Mouse (Mus musculus): Measurements from ENCODE around the gene Cdrt4.
A peak's percentile ranks its signal among the peaks of the same experiment; 100 is the strongest.

Gene Cdrt4

DNA sequence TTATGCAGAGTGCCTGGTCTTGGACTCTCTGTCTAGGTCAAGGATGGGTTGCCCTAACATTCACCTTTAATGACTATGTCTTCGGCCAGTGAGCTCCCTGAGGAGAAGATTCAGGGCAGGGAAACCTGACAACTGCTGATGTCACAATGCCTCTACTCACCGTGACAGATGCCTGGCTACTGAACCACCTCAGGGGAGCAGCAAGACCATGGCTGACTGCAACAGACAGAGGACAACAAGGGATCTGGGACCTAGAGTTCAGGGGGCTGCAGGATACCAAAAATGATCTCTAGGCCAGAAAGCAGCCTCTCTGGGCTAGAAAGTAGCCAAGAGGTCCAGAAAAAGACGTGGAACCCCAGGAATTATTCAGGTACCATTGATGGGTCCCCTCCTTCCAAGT lies at the start of gene Cdrt4:
Cdrt4 (plus strand) TSS at position 182 of the 400 bp plus-strand sequence.
- DNase-seq (ENCODE audit: extremely low read depth, low read depth, low spot score) = no peak

DNA sequence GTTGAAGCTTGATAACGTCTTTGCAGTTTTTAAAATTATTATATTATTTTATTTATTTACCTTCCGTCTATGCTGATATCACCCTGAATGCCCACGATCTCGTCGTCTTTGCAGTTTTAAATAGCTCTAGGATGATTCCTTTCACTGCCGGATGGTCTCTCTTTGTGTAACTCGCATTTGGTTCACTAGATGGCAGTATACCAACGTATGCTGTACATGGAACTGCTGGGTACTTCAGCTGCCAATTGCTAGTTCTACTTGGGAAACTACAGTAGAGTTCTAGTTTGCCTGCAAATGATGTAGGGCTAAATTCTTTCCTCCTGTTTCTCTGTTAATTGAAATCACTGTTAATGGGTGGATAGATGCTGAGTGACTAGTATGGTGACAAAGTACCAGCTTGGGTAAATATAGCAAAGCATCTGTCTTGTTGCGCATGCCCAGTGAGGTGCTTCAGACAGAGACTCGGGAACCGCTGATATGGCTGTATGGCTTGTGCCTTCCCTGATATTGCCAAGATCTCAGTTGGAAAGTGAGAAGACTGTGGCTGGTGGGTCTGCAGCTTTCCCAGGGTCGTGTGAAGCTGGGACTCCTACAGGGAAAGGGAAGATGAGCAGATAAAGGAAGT lies 49.2 kb upstream of the Cdrt4 start:
- DNase-seq (ENCODE audit: extremely low read depth, low read depth, low spot score) = no peak

DNA sequence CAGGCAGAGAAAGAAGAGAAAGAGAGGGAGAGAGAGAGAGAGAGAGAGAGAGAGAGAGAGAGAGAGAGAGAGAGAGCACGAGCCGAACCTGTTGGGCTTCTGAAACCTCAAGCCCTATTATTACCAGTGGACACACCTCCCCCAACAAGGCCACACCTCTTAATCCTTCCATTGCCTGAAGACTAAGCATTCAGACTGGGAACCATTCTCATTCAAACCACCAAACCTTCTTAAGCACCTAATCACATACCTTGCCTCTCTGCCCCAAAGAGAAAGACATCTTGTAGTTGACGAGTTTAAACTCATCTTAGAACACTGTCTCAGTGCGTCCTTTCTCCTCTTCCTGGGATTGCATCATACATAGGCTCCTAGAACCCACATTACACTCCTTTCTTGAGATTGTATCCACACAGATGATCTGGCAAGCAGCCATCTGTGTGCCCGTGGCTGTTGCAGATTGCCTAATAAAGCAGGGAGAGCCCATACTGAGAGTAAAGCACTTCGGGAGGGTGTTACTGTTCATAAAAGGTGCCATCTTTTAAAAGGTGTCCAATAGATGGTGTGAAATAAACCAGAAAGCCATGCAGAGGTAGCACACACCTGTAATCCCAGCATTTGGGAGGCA lies 47.0 kb upstream of the Cdrt4 start:
- no peak for DNase-seq (ENCODE audit: extremely low read depth, low read depth, low spot score)

GRCm38 (mm10) chr11:62909720-62910306 lies 41.2 kb upstream of the Cdrt4 start:
- no peak for DNase-seq (ENCODE audit: extremely low read depth, low read depth, low spot score)

DNA sequence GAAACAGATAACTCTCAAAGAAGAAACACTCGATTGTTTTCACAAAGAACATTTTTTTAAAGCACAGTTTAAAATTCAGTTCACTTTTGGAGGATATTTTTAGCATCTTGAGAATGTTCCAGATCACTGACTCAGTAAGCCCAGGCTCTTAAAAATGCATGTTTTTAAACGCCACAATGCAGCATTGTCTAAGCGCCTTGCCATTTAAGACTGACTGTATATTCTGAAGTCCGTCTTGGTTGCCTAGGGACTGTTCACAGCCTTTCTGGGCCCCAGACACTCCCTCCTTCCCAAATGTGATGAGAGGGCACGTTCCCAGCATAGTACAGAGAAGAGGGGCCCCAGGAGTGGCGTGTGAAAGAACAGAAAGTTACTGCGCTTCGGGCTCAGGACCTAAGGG lies 39.6 kb upstream of the Cdrt4 start:
- DNase-seq (ENCODE audit: extremely low read depth, low read depth, low spot score) = no peak

GRCm38 (mm10) chr11:62913141-62913540 lies 37.9 kb upstream of the Cdrt4 start:
- no peak for DNase-seq (ENCODE audit: extremely low read depth, low read depth, low spot score)

DNA sequence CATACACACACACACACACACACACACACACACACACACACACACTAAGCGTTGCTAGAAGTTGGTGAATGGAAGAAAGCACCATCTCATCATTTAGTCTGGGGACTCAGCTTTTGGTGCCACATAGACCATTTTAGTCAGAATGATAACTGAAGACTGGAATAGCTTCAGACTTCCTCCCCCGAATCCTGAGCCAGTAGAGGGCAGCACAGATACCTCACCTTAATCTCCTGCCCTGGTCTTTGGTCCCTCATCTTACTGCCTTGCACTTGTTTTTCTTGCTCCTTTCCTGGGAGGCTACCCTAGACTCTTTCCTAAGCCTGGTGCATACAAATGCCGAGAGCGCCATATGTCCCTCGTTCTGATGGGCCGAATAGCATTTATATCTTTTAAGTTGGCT lies 36.5 kb upstream of the Cdrt4 start:
- DNase-seq (ENCODE audit: extremely low read depth, low read depth, low spot score) = no peak

- no peak for DNase-seq (ENCODE audit: extremely low read depth, low read depth, low spot score)
Measured at GRCm38 (mm10) chr11:62915486-62915885, 35.5 kb upstream of the Cdrt4 start.

GRCm38 (mm10) chr11:62916765-62917164 lies 34.2 kb upstream of the Cdrt4 start:
- no peak for DNase-seq (ENCODE audit: extremely low read depth, low read depth, low spot score)

DNA sequence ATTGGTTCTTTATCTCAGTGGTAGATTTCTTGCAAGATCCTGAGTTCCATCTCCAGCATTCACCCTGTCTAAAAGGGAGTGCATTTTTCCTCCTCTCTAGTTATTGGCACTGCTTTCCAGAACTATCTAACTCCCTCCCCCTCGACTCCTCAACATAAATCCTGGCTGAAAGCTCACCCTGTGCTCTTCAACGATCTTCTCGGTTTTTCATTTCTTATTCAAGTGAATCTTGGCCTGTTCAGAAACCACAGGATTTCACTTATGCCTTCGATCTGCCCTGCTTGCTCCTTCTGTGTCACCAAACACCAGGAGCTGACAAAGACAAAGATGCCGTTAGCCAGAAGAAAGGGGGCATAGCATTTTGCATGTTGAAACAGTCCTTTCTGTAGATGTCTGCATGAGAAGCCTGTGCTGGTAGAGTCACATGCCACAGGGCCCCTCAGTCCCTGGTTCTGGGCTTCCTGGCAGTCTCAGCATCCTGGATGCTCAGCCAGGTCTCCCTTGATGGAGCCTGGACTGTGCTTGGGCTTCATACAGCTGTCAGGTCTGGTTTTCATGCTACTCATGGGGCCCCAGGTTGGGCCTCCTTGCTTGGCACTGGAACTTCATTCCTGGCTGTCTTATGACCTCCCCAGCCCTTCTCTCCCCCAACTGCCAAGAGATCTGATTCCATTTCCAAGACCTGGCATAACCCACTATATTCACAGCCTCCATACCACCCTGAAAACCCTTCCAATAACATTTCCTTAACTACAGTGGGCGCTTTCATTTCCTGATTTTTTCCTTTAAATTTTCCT lies 30.8 kb upstream of the Cdrt4 start:
- no peak for DNase-seq (ENCODE audit: extremely low read depth, low read depth, low spot score)

DNA sequence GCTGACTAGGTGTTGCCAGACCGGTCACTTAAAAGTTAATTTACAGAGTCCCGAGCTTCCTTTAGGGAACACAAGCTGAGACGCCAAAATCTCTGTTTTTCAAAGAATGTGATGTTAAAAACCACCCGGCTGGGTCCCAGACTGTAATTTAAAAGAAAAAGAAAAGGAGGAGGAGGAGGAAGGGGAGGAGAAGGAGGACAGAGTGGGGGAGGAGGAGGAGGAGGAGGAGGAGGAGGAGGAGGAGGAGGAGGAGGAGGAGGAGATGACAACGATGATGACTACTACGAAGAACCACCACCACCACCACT lies 30.3 kb upstream of the Cdrt4 start:
- DNase-seq (ENCODE audit: extremely low read depth, low read depth, low spot score) = no peak

- no peak for DNase-seq (ENCODE audit: extremely low read depth, low read depth, low spot score)
Measured at GRCm38 (mm10) chr11:62921052-62921977, 29.7 kb upstream of the Cdrt4 start.

- no peak for DNase-seq (ENCODE audit: extremely low read depth, low read depth, low spot score)
Measured at GRCm38 (mm10) chr11:62924091-62924761, 26.8 kb upstream of the Cdrt4 start.

GRCm38 (mm10) chr11:62929799-62930198 lies 21.2 kb upstream of the Cdrt4 start:
- DNase-seq (ENCODE audit: extremely low read depth, low read depth, low spot score) = no peak

DNA sequence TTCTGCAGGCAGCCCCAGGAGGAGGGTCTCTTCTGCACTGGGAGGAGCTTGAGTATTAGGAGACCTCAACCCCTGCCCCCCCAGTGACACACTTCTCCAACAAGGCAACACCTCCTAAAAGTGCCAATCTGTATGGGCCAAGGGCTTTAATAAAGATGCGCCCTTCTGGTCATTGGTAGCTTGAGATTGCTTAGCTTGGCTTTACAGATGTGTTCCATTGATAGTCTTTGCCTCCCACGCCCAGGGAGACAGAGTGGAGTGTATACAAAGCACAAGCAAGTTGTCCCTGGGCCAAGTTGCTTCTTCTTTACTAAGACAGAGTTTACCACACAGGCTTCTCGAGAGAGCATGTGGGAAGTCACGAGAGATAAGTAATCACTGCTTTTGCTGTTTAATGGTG lies 20.4 kb upstream of the Cdrt4 start:
- DNase-seq (ENCODE audit: extremely low read depth, low read depth, low spot score) = no peak

DNA sequence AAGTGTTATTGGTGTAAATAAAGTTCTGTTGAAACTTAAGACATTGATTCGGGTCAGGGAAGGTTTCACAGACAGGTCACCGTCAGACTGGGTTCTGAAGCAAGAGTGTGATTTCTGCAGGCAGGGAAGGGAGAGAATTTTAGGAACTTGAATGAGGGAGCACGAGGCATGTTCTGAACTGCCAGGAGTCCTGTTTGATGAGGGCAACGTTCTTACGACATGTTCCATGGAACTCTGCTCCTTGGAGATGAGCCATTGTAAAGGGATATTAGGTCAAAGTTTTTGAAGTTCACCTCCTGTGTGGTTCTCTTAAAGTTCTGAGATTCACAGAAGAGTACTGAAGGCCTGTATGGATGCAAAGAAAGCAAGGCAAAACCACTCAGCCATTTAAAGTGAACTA lies 19.9 kb upstream of the Cdrt4 start:
- peak; percentile 11 for DNase-seq (ENCODE audit: extremely low read depth, low read depth, low spot score)

DNA sequence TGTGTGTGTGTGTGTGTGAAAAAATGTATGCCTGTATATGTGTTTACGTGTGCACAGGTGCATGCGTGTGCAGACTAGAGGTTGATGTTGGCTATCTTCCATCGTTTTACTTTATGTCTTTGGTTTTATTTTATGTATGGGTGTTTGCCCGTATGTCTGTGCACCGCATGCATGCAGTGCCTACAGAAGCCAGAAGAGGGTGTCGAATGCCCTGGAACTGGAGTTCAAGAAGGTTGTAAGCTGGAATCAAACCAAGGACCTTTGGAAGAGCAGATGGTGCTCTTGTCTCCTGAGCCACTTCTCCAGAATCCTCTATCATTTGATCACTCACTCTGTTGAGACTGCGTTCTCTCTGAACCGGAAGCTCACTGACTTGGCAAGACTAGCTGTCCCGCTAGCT lies 17.9 kb upstream of the Cdrt4 start:
- DNase-seq (ENCODE audit: extremely low read depth, low read depth, low spot score) = no peak

GRCm38 (mm10) chr11:62934795-62935514 lies 16.0 kb upstream of the Cdrt4 start:
- DNase-seq (ENCODE audit: extremely low read depth, low read depth, low spot score) = no peak

DNA sequence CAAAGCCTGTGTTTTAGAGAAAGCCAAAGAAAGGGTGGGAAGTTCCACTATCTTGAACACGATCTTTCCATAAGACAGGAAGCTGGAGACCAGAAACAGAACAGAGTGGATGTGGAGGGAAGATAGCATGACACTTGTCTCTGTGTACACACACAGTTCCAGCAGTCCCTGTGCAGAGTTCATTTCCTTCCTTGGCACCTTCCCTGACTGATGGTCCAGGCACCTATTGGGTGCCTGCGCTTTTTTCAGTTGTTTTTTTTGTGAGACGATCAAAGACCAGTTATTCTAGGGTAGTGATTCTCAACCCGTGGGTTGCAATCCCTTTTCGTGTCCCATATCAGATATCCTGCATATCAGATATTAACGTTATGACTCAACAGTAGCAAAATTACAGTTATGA lies 13.0 kb upstream of the Cdrt4 start:
- no peak for DNase-seq (ENCODE audit: extremely low read depth, low read depth, low spot score)

GRCm38 (mm10) chr11:62938921-62939320 lies 12.1 kb upstream of the Cdrt4 start:
- no peak for DNase-seq (ENCODE audit: extremely low read depth, low read depth, low spot score)

Measured in fat pad, adult 2 months (tissue).